Mouse (Mus musculus) limb, embryonic 12.5 days (tissue): Measurements from ENCODE around the gene Gpx1. TPM values are rescaled to one million over a fixed set of nuclear protein-coding genes. Genes with fewer than 3 reads are reported as not detected.
A peak's percentile ranks its signal among the peaks of the same experiment; 100 is the strongest.

Source experiments
- ATAC-seq: fragments of 200-750 bp; cut with Nextera tagmentation; 2 replicates; pipeline ENCODE4 v1.8.0; 2017; ENCODE audit warnings: low read depth, moderate TSS enrichment; ENCODE audit not compliant: insufficient number of reproducible peaks, insufficient read depth, low FRiP score, low TSS enrichment
- H3K27ac ChIP-seq: fragments of 300-500 bp; sonication (generic); 2 replicates; pipeline ENCODE4 v1.5.1; 2016; ENCODE audit warnings: mild to moderate bottlenecking, moderate library complexity
- H3K27me3 ChIP-seq: fragments of 300-500 bp; sonication (generic); 2 replicates; pipeline ENCODE4 v1.6.1; 2016; ENCODE audit warnings: mild to moderate bottlenecking, moderate library complexity
- H3K36me3 ChIP-seq: fragments of 300-500 bp; sonication (generic); 2 replicates; pipeline ENCODE4 v1.6.1; 2016; ENCODE audit warnings: mild to moderate bottlenecking, moderate library complexity
- H3K4me1 ChIP-seq: fragments of 300-500 bp; sonication (generic); replicated peaks from 2 replicates; pipeline ENCODE4 v1.6.1; 2016
- H3K4me2 ChIP-seq: fragments of 300-500 bp; sonication (generic); 2 replicates; pipeline ENCODE4 v1.6.1; 2016; ENCODE audit warnings: mild to moderate bottlenecking, moderate library complexity
- H3K4me3 ChIP-seq: fragments of 300-500 bp; sonication (generic); replicated peaks from 2 replicates; pipeline ENCODE4 v1.5.1; 2016; ENCODE audit warnings: mild to moderate bottlenecking
- H3K9ac ChIP-seq: fragments of 300-500 bp; sonication (generic); replicated peaks from 2 replicates; pipeline ENCODE4 v1.6.1; 2016; ENCODE audit warnings: mild to moderate bottlenecking, moderate library complexity
- H3K9me3 ChIP-seq: fragments of 300-500 bp; sonication (generic); 2 replicates; pipeline ENCODE4 v1.6.1; 2016; ENCODE audit warnings: mild to moderate bottlenecking, moderate library complexity
- WGBS: fragments of 180-500 bp; shearing (Covaris S2); methylation state at CpG from one replicate; pipeline ENCODE4 v1.1.7; 2016; 5-methylcytosine and 5-hydroxymethylcytosine counted together
- polyA plus RNA-seq: library from polyadenylated mRNA; unstranded; fragments of >200 nt; fragmentation: Nextera tagmentation; extraction: Ambion mirVana; gene quantifications from 2 replicates; pipeline ENCODE4 v1.2.1, GENCODE M21; 2016

Gpx1 gene
- polyA plus RNA-seq, 1 experiment from 2014 or later, result 821 TPM

DNA sequence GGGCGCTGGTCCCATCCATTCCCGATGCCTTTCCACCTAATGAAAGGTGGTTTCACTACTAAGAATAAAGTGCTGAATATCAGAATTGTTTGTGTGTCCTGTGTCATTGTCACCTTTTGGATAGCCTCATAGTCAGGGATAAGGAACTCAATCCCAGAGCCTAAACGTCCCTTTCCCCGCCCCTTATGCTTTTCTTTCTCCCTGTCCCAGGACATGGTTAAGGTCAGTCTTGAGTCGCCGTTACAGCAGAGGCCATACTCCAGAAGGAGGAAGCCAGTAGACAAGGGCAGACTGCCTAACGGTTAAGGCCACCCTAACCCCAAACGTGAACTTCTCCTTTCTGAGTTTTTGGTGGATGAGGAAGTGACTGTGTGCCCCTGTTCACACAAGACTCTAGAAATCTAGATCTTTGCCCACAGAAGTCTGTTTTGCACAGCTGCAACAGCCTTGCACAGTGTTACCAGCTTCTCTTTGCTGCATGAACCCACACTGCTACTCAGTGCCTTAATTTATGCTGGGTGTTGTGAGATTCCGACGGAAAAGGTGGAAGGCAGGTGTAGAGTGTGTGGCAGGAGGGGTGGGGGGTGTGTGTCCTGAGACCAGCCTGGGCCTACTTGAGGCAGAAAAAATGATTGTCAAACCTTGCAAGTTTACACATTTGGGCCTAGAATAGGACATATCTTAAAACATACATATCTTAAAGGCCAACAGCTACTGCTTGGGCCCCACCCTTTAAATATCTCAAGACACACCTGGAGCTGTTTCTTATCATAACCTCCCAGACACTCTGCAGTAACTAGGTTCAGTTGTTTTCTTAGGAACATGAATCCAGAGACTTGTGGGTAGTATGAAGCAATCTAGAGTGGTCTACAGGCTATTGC lies 1.8 kb downstream of the Gpx1 start:
- Histone ChIP-seq H3K27ac (peak overlapping the region; percentile 97), H3K36me3 (peaks cover 11% of the 10 kb centered on the region)

GRCm38 (mm10) chr9:108341139-108341475 lies 2.4 kb downstream of the Gpx1 start:
- 84% methylated on average over 5 of the region's 5 CpGs for WGBS
- Histone ChIP-seq H3K27ac (peak overlapping the region; percentile 7; the same call in 1 of the 2 replicates), H3K27me3 (no peaks in the 10 kb centered on the region), H3K9ac (no peak overlapping the region), H3K4me2 (no peak overlapping the region), H3K4me1 (peaks cover 24% of the 10 kb centered on the region), H3K9me3 (no peaks in the 10 kb centered on the region), H3K4me3 (no peak overlapping the region), H3K36me3 (peaks cover 5% of the 10 kb centered on the region)
- no peak for ATAC-seq

More for the DNA sequence above, 1.8 kb downstream of the Gpx1 start:
- ATAC-seq, result no peak
- WGBS, result 62% methylated on average over 10 of the region's 10 CpGs
- Histone ChIP-seq H3K4me3 (peak overlapping the region; percentile 81), H3K27me3 (no peaks in the 10 kb centered on the region), H3K4me2 (peak overlapping the region; percentile 85), H3K9ac (peak overlapping the region; percentile 91), H3K4me1 (peaks cover 24% of the 10 kb centered on the region), H3K9me3 (no peaks in the 10 kb centered on the region)

DNA sequence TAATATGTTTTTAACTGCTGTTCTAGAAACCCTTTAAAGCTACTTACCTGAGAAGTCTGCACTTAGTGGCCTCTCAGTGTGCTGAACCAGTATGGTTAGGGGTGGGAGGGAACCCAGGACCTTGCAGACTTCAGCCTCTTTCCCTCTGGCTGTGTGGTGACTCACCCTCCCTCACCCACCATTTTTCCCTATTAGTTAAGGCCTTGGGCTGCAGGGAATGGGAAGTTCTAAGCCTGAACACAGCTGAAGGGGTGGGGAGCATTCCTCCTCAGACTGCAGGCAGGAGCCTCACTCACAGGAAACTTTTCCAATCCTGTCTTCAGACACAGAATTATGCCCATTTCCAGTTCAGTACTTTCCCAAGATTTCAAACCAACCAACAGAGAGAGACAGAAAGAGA lies 3.1 kb downstream of the Gpx1 start:
- H3K36me3 ChIP-seq, result peaks cover 4% of the 10 kb centered on the region; the same call in 1 of the 2 replicates
- H3K27me3 ChIP-seq, result no peaks in the 10 kb centered on the region
- 0 out of 2 replicates have a peak overlapping the region, but pooled peaks have one; percentile 29 for H3K27ac ChIP-seq

GRCm38 (mm10) chr9:108342301-108342831 lies 3.7 kb downstream of the Gpx1 start:
- 0 out of 2 replicates have a peak overlapping the region, but pooled peaks have one; percentile 29 for H3K27ac ChIP-seq
- 38% methylated on average over 5 of the region's 5 CpGs for WGBS

More for the DNA sequence above, 3.1 kb downstream of the Gpx1 start:
- Histone ChIP-seq H3K4me2 (no peak overlapping the region), H3K9ac (no peak overlapping the region), H3K9me3 (no peaks in the 10 kb centered on the region), H3K4me1 (peaks cover 26% of the 10 kb centered on the region), H3K4me3 (no peak overlapping the region)
- ATAC-seq, result no peak

GRCm38 (mm10) chr9:108343331-108343730 lies 4.6 kb downstream of the Gpx1 start:
- no peaks in the 10 kb centered on the region for H3K9me3 ChIP-seq
- H3K4me1 ChIP-seq, result peaks cover 27% of the 10 kb centered on the region
- H3K36me3 ChIP-seq, result peaks cover 4% of the 10 kb centered on the region; the same call in 1 of the 2 replicates
- H3K4me3 ChIP-seq, result no peak overlapping the region
- no peak overlapping the region for H3K27ac ChIP-seq
- 78% methylated on average over 3 of the region's 3 CpGs for WGBS
- no peaks in the 10 kb centered on the region for H3K27me3 ChIP-seq
- H3K4me2 ChIP-seq, result no peak overlapping the region
- no peak for ATAC-seq
- no peak overlapping the region for H3K9ac ChIP-seq

More at GRCm38 (mm10) chr9:108342301-108342831, 3.7 kb downstream of the Gpx1 start:
- H3K4me2 ChIP-seq, result no peak overlapping the region
- no peak for ATAC-seq
- H3K9ac ChIP-seq, result no peak overlapping the region
- H3K27me3 ChIP-seq, result no peaks in the 10 kb centered on the region
- peaks cover 4% of the 10 kb centered on the region; the same call in 1 of the 2 replicates for H3K36me3 ChIP-seq
- no peak overlapping the region for H3K4me3 ChIP-seq
- peaks cover 28% of the 10 kb centered on the region for H3K4me1 ChIP-seq
- no peaks in the 10 kb centered on the region for H3K9me3 ChIP-seq

DNA sequence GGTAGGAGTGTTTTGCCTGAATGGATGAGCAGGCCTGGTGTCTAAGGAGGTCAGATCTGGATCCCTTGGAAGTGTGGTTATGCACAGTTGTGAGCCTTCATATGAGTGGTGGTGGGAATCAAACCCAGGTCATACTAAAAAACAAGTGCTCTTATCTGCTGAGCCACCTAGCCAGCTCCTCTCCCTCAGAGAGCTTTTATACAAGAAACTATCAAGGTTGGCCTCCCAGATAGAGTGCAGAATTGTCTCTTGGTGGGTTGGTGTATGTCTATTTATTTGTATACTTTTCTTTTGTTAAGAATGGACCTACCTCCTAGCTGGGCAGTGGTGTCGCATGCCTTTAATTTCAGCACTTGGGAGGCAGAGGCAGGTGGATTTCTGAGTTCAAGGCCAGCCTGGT lies 5.1 kb downstream of the Gpx1 start:
- WGBS, result 89% methylated on average over 1 of the region's 1 CpGs
- H3K27me3 ChIP-seq, result no peaks in the 10 kb centered on the region
- H3K36me3 ChIP-seq, result peaks cover 4% of the 10 kb centered on the region; the same call in 1 of the 2 replicates
- H3K9me3 ChIP-seq, result no peaks in the 10 kb centered on the region
- ATAC-seq, result no peak
- H3K9ac ChIP-seq, result no peak overlapping the region
- H3K4me1 ChIP-seq, result peaks cover 27% of the 10 kb centered on the region
- H3K4me2 ChIP-seq, result no peak overlapping the region
- H3K27ac ChIP-seq, result no peak overlapping the region
- no peak overlapping the region for H3K4me3 ChIP-seq

DNA sequence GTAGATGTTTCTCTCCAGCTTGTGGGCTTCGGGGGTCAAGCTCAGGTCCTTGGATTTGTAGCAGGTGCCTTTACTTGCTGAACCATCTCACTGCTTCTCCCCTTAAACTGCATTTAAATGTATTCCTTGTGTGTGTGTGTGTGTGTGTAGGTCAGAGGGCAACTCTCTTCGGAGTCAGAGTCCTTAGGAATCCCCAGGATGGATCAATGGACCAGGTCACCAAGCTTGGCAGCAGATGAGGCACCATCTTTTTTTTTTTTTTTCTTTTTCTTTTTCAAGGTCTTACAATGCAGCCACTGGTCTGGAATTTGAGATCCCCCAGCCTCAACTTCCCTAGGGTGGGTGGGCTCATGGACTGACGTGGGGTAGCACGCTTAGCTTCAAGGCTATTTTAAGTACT lies 5.8 kb downstream of the Gpx1 start:
- Histone ChIP-seq H3K9ac (no peak overlapping the region), H3K4me2 (no peak overlapping the region), H3K27ac (no peak overlapping the region), H3K9me3 (no peaks in the 10 kb centered on the region), H3K27me3 (no peaks in the 10 kb centered on the region), H3K4me1 (peaks cover 33% of the 10 kb centered on the region), H3K4me3 (no peak overlapping the region), H3K36me3 (peaks cover 4% of the 10 kb centered on the region; the same call in 1 of the 2 replicates)
- WGBS, result 80% methylated on average over 4 of the region's 4 CpGs
- no peak for ATAC-seq

DNA sequence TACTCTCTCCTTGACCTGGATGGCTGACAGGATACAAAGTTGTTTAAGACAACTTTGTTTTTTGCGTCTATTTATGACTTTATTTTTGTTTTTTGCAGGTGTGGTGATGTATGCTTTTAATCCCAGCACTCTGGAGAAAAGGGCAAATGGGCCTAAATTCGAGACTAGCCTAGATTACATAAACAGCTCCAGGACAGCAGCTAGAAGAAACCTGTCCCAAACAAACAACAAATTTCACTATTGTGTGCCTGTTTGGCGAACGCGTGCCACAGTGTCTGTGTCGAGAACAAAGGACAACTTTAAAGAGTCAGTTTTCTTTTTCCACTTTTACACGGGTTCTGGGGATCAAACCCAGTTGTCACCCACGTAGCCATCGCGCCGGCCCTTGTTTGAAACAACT lies 8.3 kb downstream of the Gpx1 start:
- Histone ChIP-seq H3K9me3 (no peaks in the 10 kb centered on the region), H3K4me3 (peak overlapping the region; percentile 88), H3K27me3 (no peaks in the 10 kb centered on the region), H3K4me2 (peak overlapping the region; percentile 84), H3K27ac (peak overlapping the region; percentile 98), H3K4me1 (peaks cover 20% of the 10 kb centered on the region), H3K9ac (peak overlapping the region; percentile 91), H3K36me3 (peaks cover 22% of the 10 kb centered on the region)
- 7% methylated on average over 11 of the region's 11 CpGs for WGBS
- ATAC-seq, result no peak

DNA sequence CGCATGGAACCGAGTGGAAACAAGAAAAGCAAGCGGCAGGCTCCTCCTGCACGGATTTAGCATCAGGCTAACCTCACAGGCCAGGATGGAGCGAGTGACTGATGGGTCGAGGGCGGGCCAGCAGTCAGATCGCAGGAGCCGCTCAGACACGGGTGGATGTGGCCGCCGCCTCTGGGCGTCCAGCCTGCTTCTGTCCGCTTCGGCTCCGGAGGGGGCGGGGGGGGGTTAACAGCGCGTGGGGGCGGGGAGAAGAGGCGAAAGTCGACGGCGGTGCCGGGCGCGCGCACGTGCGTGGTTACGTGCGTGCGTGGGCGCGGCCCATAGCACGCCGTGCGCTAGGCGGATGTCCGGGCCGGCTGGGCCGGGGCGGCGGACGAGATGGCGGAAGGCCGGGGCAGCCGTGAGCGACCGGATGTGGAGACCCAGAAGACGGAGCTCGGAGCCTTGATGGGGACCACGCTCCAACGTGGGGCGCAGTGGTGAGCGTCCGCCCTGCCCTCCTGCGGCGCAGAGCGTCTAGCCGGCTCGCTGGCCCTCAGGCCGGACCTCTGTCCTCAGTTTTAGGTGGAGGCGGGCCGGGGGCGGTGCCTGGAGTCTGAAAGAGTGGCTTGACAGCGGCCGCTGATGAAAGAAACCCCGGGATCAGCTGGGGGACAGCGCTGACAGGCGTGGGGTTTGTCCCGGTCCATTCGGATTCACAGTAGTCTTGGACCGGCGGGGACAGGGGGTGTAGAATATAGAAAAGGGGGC lies 9.0 kb downstream of the Gpx1 start, which contains the start of gene Usp4:
TSS of gene Usp4 (plus strand) at position 314 of the 750 bp plus-strand sequence.
- Histone ChIP-seq H3K9ac (peak within 1 kb of the TSS; percentile 91), H3K9me3 (no peaks in the 10 kb centered on the region), H3K4me2 (peak within 1 kb of the TSS; percentile 84), H3K36me3 (peaks cover 29% of the 10 kb centered on the region), H3K27ac (peak within 1 kb of the TSS; percentile 98), H3K4me3 (peak within 1 kb of the TSS; percentile 88), H3K27me3 (no peaks in the 10 kb centered on the region), H3K4me1 (peaks cover 16% of the 10 kb centered on the region)
- under 1% methylated on average over 75 of the region's 75 CpGs for WGBS
- peak; percentile 95 for ATAC-seq

GRCm38 (mm10) chr9:108348290-108348680 lies 9.6 kb downstream of the Gpx1 start:
- Histone ChIP-seq H3K4me2 (peak overlapping the region; percentile 84), H3K36me3 (peaks cover 35% of the 10 kb centered on the region), H3K4me3 (peak overlapping the region; percentile 88), H3K4me1 (peaks cover 16% of the 10 kb centered on the region), H3K27ac (peak overlapping the region; percentile 98), H3K9ac (peak overlapping the region; percentile 91), H3K27me3 (no peaks in the 10 kb centered on the region), H3K9me3 (no peaks in the 10 kb centered on the region)
- WGBS, result 7% methylated on average over 14 of the region's 14 CpGs
- no peak for ATAC-seq

- Histone ChIP-seq H3K36me3 (peaks cover 49% of the 10 kb centered on the region), H3K27ac (no peak overlapping the region), H3K9me3 (no peaks in the 10 kb centered on the region), H3K4me2 (no peak overlapping the region), H3K4me1 (peaks cover 16% of the 10 kb centered on the region), H3K4me3 (no peak overlapping the region), H3K27me3 (no peaks in the 10 kb centered on the region), H3K9ac (no peak overlapping the region)
- ATAC-seq, result no peak
- 89% methylated on average over 4 of the region's 4 CpGs for WGBS
These were observed 11.0 kb downstream of the Gpx1 start for GRCm38 (mm10) chr9:108349727-108350126.
